Mouse (Mus musculus) heart, adult 11 months (tissue): Measurements from ENCODE around the gene Ctdnep1.

ENCODE experiments used
- DNase-seq: peaks from one replicate; pipeline ENCODE4 v3.0.0; 2022

Ctdnep1 gene

DNA sequence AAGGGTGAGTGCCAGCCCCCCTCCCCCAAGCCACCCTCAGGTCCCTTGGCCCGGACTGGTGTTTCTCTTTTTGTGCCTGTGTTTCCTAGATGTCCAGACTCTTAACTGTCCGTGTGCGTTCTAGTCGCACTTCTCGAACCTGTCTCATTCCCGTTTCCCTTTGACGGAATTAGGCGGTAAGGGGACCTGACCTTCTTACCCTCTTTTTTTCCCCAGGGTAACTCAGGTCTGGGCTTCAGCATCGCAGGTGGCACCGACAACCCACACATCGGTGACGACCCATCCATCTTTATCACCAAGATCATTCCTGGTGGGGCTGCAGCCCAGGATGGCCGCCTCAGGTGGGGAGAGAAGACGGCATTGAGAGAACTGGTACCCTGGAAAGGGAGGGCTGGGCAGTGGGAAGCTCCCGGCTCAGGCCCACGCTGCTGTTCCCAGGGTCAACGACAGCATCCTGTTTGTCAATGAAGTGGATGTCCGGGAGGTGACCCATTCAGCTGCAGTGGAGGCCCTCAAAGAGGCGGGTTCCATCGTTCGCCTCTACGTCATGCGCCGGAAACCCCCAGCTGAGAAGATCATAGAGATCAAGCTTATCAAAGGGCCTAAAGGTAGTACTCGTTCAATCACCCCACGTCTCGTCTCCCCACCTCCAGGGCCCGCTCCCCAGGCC is 49.8 kb downstream of the Ctdnep1 start:
- DNase-seq: peak; percentile 93

GRCm38 (mm10) chr11:70031321-70031670 is 50.3 kb downstream of the Ctdnep1 start:
- DNase-seq: peak; percentile 91

DNA sequence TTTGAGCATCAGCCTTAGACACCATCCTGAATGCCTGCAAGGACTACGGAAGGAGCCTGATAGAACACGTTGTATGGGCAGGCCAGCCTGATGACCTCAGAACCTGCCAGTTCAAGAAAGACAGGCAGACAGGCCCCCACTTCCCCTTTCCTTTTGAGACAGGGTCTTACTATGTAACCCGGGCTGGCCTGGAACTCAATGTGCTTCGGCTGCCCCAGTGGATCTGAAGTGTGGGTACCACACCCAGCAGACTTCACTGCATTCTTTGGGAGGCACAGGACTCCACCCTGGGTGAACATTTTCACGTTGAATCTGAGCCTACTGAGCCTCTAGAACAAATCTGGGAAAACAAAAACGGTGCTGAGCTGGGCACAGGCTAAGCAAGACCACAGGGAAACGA is 57.2 kb downstream of the Ctdnep1 start:
- DNase-seq: peak; percentile 92

- DNase-seq: peak; percentile 84
Observed at GRCm38 (mm10) chr11:70039631-70040030, 58.7 kb downstream of the Ctdnep1 start.

- no peak for DNase-seq
Observed at GRCm38 (mm10) chr11:70040184-70040583, 59.2 kb downstream of the Ctdnep1 start.
